Mouse (Mus musculus) 416B (cell line): ENCODE measurements around the gene Cab39l.
A peak's percentile ranks its signal among the peaks of the same experiment; 100 is the strongest.

Source experiments
- DNase-seq: peaks from one replicate; pipeline ENCODE4 v3.0.0; 2011; ENCODE audit warnings: low read depth

The Cab39l gene

GRCm38 (mm10) chr14:59566756-59567155 lies 126.0 kb downstream of the Cab39l start:
- DNase-seq = no peak

- no peak for DNase-seq
Measured at GRCm38 (mm10) chr14:59576385-59576784, 135.6 kb downstream of the Cab39l start.

- DNase-seq = peak; percentile 71
Measured at GRCm38 (mm10) chr14:59590614-59591013, 149.8 kb downstream of the Cab39l start.

GRCm38 (mm10) chr14:59591901-59592300 lies 151.1 kb downstream of the Cab39l start:
- DNase-seq = peak; percentile 74

GRCm38 (mm10) chr14:59592593-59592992 lies 151.8 kb downstream of the Cab39l start:
- no peak for DNase-seq

- no peak for DNase-seq
Measured at GRCm38 (mm10) chr14:59594988-59595387, 154.2 kb downstream of the Cab39l start.

GRCm38 (mm10) chr14:59597398-59598259 lies 156.9 kb downstream of the Cab39l start, which contains the start of gene Cdadc1:
Cdadc1 (minus strand) TSS chr14:59597959.
- peak; percentile 92 for DNase-seq

GRCm38 (mm10) chr14:59598260-59598627 lies 157.5 kb downstream of the Cab39l start:
- no peak for DNase-seq

GRCm38 (mm10) chr14:59604002-59604645 lies 163.4 kb downstream of the Cab39l start:
- DNase-seq = peak; percentile 65

GRCm38 (mm10) chr14:59605671-59606353 lies 165.0 kb downstream of the Cab39l start:
- peak; percentile 81 for DNase-seq

GRCm38 (mm10) chr14:59607021-59607420 lies 166.2 kb downstream of the Cab39l start:
- DNase-seq = peak; percentile 60

GRCm38 (mm10) chr14:59612920-59613625 lies 172.3 kb downstream of the Cab39l start:
- peak; percentile 80 for DNase-seq

- peak; percentile 64 for DNase-seq
Measured at GRCm38 (mm10) chr14:59614149-59614548, 173.4 kb downstream of the Cab39l start.

GRCm38 (mm10) chr14:59616802-59617201 lies 176.0 kb downstream of the Cab39l start:
- no peak for DNase-seq

GRCm38 (mm10) chr14:59624326-59624885 lies 183.6 kb downstream of the Cab39l start:
- no peak for DNase-seq

GRCm38 (mm10) chr14:59625158-59625805 lies 184.5 kb downstream of the Cab39l start, which contains the start of gene Shisa2:
Shisa2 (plus strand) TSS chr14:59625308.
- no peak for DNase-seq

- no peak for DNase-seq
Measured at GRCm38 (mm10) chr14:59625806-59626364, 185.1 kb downstream of the Cab39l start.

- no peak for DNase-seq
Measured at GRCm38 (mm10) chr14:59626711-59627110, 185.9 kb downstream of the Cab39l start.

- no peak for DNase-seq
Measured at GRCm38 (mm10) chr14:59627142-59627680, 186.4 kb downstream of the Cab39l start.

- no peak for DNase-seq
Measured at GRCm38 (mm10) chr14:59627823-59628222, 187.1 kb downstream of the Cab39l start.
